Mouse (Mus musculus) cerebellum, postnatal 10 days (tissue): Measurements from ENCODE around the gene AL732309.1.

Experiments
- DNase-seq, 2 experiments: peaks; one replicate each; pipeline ENCODE4 v3.0.0; 2021; ENCODE audit warnings: mixed read lengths in 2 of 2

Gene AL732309.1

GRCm38 (mm10) chr2:25211121-25211670 lies 35.5 kb downstream of the AL732309.1 start, which contains the start of gene Nelfb:
Nelfb (minus strand) TSS chr2:25211489.
- peak; percentile 92 to 94 for DNase-seq

GRCm38 (mm10) chr2:25210686-25211085 lies 36.0 kb downstream of the AL732309.1 start:
- no peak for DNase-seq

- no peak for DNase-seq
These were observed 39.1 kb downstream of the AL732309.1 start for GRCm38 (mm10) chr2:25207593-25207992.

GRCm38 (mm10) chr2:25203631-25204214 lies 42.9 kb downstream of the AL732309.1 start:
- peak; percentile 37 to 56 for DNase-seq

- no peak for DNase-seq
These were observed 46.0 kb downstream of the AL732309.1 start for GRCm38 (mm10) chr2:25200631-25201030.

- DNase-seq, result no peak
These were observed 48.7 kb downstream of the AL732309.1 start for GRCm38 (mm10) chr2:25197946-25198345.

- no peak for DNase-seq
These were observed 49.5 kb downstream of the AL732309.1 start for GRCm38 (mm10) chr2:25197191-25197590.

DNA sequence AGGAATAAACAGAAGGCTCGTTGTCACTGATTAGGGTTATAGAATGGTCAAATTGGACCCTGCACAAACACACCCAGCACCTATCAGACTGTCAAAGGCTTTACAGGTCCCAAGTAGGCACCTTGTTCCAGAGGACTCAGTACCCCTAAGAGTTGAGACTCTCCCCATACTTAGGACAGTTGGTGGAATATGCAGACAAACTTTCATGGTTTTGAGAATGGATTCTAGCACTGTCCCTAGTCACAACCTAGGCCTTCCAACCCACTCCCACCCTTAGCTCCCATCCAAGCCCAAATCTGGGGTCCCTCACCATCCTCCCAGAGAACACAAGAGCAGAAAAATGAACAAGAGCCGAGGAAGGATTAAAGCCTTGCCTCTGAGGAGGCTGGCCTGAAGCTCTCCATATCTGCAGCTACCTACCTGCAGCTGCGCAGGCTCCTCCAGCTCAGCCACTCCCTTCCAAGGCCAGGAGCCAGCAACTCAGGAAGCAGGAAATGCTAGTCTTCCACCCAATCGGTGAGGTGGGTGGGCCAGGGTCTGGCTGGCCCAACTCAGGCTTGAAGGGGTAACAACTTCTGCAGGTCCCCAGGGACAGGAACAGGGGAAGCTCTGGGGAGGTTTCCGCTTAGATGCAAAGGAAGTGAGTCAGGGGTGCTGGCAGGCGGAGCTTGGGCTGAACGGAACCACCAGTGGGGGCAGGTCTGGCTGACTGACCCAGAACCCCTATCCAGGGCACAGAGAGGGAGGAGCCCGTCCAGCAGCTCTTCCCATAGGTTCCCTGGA lies 50.3 kb downstream of the AL732309.1 start, which contains the start of gene Tor4a:
Gene Tor4a (minus strand): TSS at position 715 of the 783 bp plus-strand sequence.
- no peak for DNase-seq

DNA sequence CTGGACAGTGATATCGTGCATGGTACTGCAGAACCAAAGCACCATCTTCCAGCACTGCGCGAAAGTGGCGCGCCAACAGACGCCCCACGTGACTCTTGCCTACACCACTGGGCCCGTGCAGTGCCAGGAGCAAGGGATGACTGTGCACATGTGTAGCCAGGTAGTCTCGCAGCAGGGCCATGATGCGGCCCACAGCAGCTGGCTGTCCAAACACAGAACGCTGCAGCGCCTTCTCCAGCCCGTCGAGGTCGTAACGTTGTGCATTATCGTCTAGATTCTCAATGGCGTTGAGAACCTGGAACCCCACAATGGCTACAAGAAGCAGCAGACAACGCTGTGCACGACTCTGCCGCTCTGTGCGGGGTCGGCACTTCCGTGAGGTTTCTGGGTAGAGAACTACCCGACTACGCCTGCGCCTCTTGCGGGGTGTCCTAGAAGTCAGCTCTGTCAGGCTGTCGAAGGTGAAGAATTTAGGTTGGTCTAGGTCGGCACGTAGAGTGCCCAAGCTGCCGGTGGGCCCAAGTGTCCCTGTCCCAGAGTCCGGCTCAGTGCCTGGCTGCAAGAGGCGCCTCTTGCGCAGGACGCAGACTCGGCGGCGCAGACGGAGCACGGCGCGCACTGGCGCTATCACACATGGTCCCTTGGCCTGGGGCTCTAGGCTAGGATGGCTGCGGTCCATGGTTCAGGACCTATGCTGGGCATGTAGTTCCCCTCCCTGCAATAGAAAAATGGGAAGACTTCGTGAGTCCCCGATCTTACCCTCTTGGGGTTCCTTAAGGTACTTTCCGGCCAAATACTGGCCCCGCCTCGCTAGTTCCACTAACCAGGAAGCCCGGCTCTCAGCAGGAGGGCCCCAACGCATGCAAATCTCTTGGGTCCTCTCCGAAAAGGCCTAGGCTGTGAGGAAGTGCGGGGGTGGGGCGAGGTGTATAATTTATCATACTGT lies 51.2 kb downstream of the AL732309.1 start:
- DNase-seq, result peak in 1 of 2 experiments; percentile 43
